8 mouse cellular contexts compared by ENCODE assay signal in genomic region chr17:80479295-80480030, GRCm38 (mm10). TPM values are rescaled to one million over a fixed set of nuclear protein-coding genes. Genes with fewer than 3 reads are reported as not detected.
DNase-seq lines count a peak whose midpoint lies in the region; ATAC-seq lines count a peak whose summit lies in the region.

No protein-coding gene starts in this region.

- peak overlapping the region; percentile 98 for H3K9ac ChIP-seq in hindbrain, embryonic 16.5 days (ENCODE audit: low read depth, low read length)

- no peaks in the 10 kb centered on the region for H3K36me3 ChIP-seq in hindbrain, embryonic 16.5 days (ENCODE audit: control insufficient read depth, insufficient read depth, low read length)
- H3K36me3 ChIP-seq in megakaryocyte, embryonic 14.5 days (replicated peaks; ENCODE audit: low read length) = peaks cover 17% of the 10 kb centered on the region

- peak overlapping the region; percentile 72 for H3K4me2 ChIP-seq in hindbrain, embryonic 16.5 days (ENCODE audit: low read length)

- no peaks in the 10 kb centered on the region for H3K27me3 ChIP-seq in hindbrain, embryonic 16.5 days (replicated peaks; ENCODE audit: control insufficient read depth, insufficient read depth, low read length)
- no peaks in the 10 kb centered on the region for H3K27me3 ChIP-seq in megakaryocyte, embryonic 14.5 days (replicated peaks)

- peak overlapping the region; percentile 97 for H3K27ac ChIP-seq in hindbrain, embryonic 16.5 days (ENCODE audit: low read depth, low read length)

- peaks cover 16% of the 10 kb centered on the region for H3K4me1 ChIP-seq in hindbrain, embryonic 16.5 days (ENCODE audit: control insufficient read depth, insufficient read depth, low read depth, low read length)
- peaks cover 68% of the 10 kb centered on the region for H3K4me1 ChIP-seq in megakaryocyte, embryonic 14.5 days

- ATAC-seq in hindbrain, embryonic 16.5 days = peak; percentile 35

- H3K4me3 ChIP-seq in hindbrain, embryonic 16.5 days (ENCODE audit: low read length) = peak overlapping the region; percentile 97
- peak overlapping the region; percentile 98 for H3K4me3 ChIP-seq in megakaryocyte, embryonic 14.5 days (replicated peaks)

- under 1% methylated on average over 65 of the region's 71 CpGs for WGBS in hindbrain, embryonic 16.5 days

- peak; percentile 46 for DNase-seq in ZHBTc4 (ENCODE audit: low read depth, low spot score)
- peak; percentile 38 to 46 for DNase-seq in cerebellum, postnatal 4 days (ENCODE audit: low spot score in 2 of 2)
- peak; percentile 42 for DNase-seq in gastrocnemius, adult 18-20 months (ENCODE audit: low spot score)
- DNase-seq in left cerebral cortex, postnatal 10 days (ENCODE audit: extremely low spot score in 1 of 2, low spot score in 2 of 2) = peak; percentile 34 to 77
- peak; percentile 53 for DNase-seq in right cerebral cortex, postnatal 14 days
- DNase-seq in urinary bladder, postnatal 14 days (ENCODE audit: low spot score) = peak; percentile 60

- intact Hi-C loops in left cerebral cortex, postnatal 10 days (cut with DNase I) = loop anchor here (5.0 kb wide), 1 partner anchor 73 kb away; no protein-coding TSS in a partner anchor

- no peaks in the 10 kb centered on the region for H3K9me3 ChIP-seq in hindbrain, embryonic 16.5 days (ENCODE audit: control insufficient read depth, low read length)
- no peaks in the 10 kb centered on the region for H3K9me3 ChIP-seq in megakaryocyte, embryonic 14.5 days

RNA-seq across cellular contexts. Expression of gene Sos1, which starts 0.8 kb away (rescaled TPM):
- 10 to 100 TPM; 15.0 to 15.6 TPM for total RNA-seq in gastrocnemius, adult 18-20 months (2021)
- polyA plus RNA-seq in hindbrain, embryonic 16.5 days (2015; fragmentation: Nextera tagmentation; extraction: Ambion mirVana) = 6.1 and 6.5 TPM in 2 replicates
- total RNA-seq in left cerebral cortex, postnatal 10 days (2021) = 10 to 100 TPM; 34.0 to 35.6 TPM
- 1.1 and 1.3 TPM in 2 replicates for polyA plus RNA-seq in megakaryocyte, embryonic 14.5 days (2012; ENCODE audit: insufficient read depth, low replicate concordance)

Comparison
In these comparisons a context has a peak if more than half of its experiments do, and no peak if none do; other contexts are left out.
1. Peak in every context shown above with its lines: DNase-seq, ATAC-seq, H3K4me3 ChIP-seq and H3K27ac ChIP-seq.